Mouse (Mus musculus): Measurements from ENCODE around the gene Gm17359. TPM values are rescaled to one million over a fixed set of nuclear protein-coding genes. Genes with fewer than 3 reads are reported as not detected.

Gm17359 gene
- 0.68 and 1.1 TPM in 2 replicates for polyA plus RNA-seq (2012; rRNA removed)

GRCm38 (mm10) chr3:79336044-79336766 is at the start of gene Gm17359:
Gm17359 (plus strand) TSS chr3:79336661.
- DNase-seq (ENCODE audit: low read depth), result peak; percentile 33

GRCm38 (mm10) chr3:79287108-79287576 is 49.3 kb upstream of the Gm17359 start:
- DNase-seq (ENCODE audit: low read depth), result no peak

- no peak for DNase-seq (ENCODE audit: low read depth)
Observed at GRCm38 (mm10) chr3:79287699-79288458, 48.6 kb upstream of the Gm17359 start.

- no peak for DNase-seq (ENCODE audit: low read depth)
Observed at GRCm38 (mm10) chr3:79289050-79289449, 47.4 kb upstream of the Gm17359 start.

GRCm38 (mm10) chr3:79293023-79293422 is 43.4 kb upstream of the Gm17359 start:
- no peak for DNase-seq (ENCODE audit: low read depth)

- DNase-seq (ENCODE audit: low read depth), result no peak
Observed at GRCm38 (mm10) chr3:79294701-79295100, 41.8 kb upstream of the Gm17359 start.

GRCm38 (mm10) chr3:79296049-79296448 is 40.4 kb upstream of the Gm17359 start:
- DNase-seq (ENCODE audit: low read depth), result peak; percentile 38

GRCm38 (mm10) chr3:79296586-79296985 is 39.9 kb upstream of the Gm17359 start:
- no peak for DNase-seq (ENCODE audit: low read depth)

GRCm38 (mm10) chr3:79297281-79297680 is 39.2 kb upstream of the Gm17359 start:
- peak; percentile 69 for DNase-seq (ENCODE audit: low read depth)

GRCm38 (mm10) chr3:79299401-79299800 is 37.1 kb upstream of the Gm17359 start:
- DNase-seq (ENCODE audit: low read depth), result no peak

GRCm38 (mm10) chr3:79308605-79309004 is 27.9 kb upstream of the Gm17359 start:
- DNase-seq (ENCODE audit: low read depth), result no peak

GRCm38 (mm10) chr3:79310184-79310583 is 26.3 kb upstream of the Gm17359 start:
- DNase-seq (ENCODE audit: low read depth), result no peak

GRCm38 (mm10) chr3:79311895-79312294 is 24.6 kb upstream of the Gm17359 start:
- no peak for DNase-seq (ENCODE audit: low read depth)

GRCm38 (mm10) chr3:79314006-79314698 is 22.3 kb upstream of the Gm17359 start:
- DNase-seq (ENCODE audit: low read depth), result no peak

- no peak for DNase-seq (ENCODE audit: low read depth)
Observed at GRCm38 (mm10) chr3:79324697-79325526, 11.5 kb upstream of the Gm17359 start.

- DNase-seq (ENCODE audit: low read depth), result no peak
Observed at GRCm38 (mm10) chr3:79329691-79330315, 6.7 kb upstream of the Gm17359 start.

GRCm38 (mm10) chr3:79333051-79333450 is 3.4 kb upstream of the Gm17359 start:
- no peak for DNase-seq (ENCODE audit: low read depth)

- DNase-seq (ENCODE audit: low read depth), result no peak
Observed at GRCm38 (mm10) chr3:79333643-79334200, 2.7 kb upstream of the Gm17359 start.

GRCm38 (mm10) chr3:79340737-79341136 is 4.3 kb downstream of the Gm17359 start:
- no peak for DNase-seq (ENCODE audit: low read depth)

GRCm38 (mm10) chr3:79342961-79343735 is 6.7 kb downstream of the Gm17359 start:
- no peak for DNase-seq (ENCODE audit: low read depth)
